Mouse (Mus musculus) stomach, embryonic 15.5 days (tissue): ENCODE measurements around the gene Gm13287. TPM values are rescaled to one million over a fixed set of nuclear protein-coding genes. Genes with fewer than 3 reads are reported as not detected.

Experiments used
- ATAC-seq: fragments of 200-750 bp; cut with Nextera tagmentation; 2 replicates; pipeline ENCODE4 v1.8.0; 2017; ENCODE audit warnings: low read depth, moderate number of reproducible peaks, moderate TSS enrichment; ENCODE audit not compliant: insufficient read depth, low FRiP score
- H3K27ac ChIP-seq: fragments of 300-500 bp; sonication (generic); 2 replicates; pipeline ENCODE4 v1.5.1; 2015; ENCODE audit warnings: mild to moderate bottlenecking, inconsistent platforms
- H3K27me3 ChIP-seq: fragments of 300-500 bp; sonication (generic); replicated peaks from 2 replicates; pipeline ENCODE4 v1.6.1; 2015; ENCODE audit warnings: inconsistent platforms
- H3K36me3 ChIP-seq: fragments of 300-500 bp; sonication (generic); 2 replicates; pipeline ENCODE4 v1.6.1; 2015; ENCODE audit warnings: inconsistent platforms
- H3K4me1 ChIP-seq: fragments of 300-500 bp; sonication (generic); 2 replicates; pipeline ENCODE4 v1.6.1; 2015; ENCODE audit warnings: inconsistent platforms
- H3K4me2 ChIP-seq: fragments of 300-500 bp; sonication (generic); 2 replicates; pipeline ENCODE4 v1.6.1; 2015; ENCODE audit warnings: mild to moderate bottlenecking, inconsistent platforms
- H3K4me3 ChIP-seq: fragments of 300-500 bp; sonication (generic); replicated peaks from 2 replicates; pipeline ENCODE4 v1.5.1; 2015; ENCODE audit warnings: inconsistent platforms
- H3K9ac ChIP-seq: fragments of 300-500 bp; sonication (generic); 2 replicates; pipeline ENCODE4 v1.6.1; 2015; ENCODE audit warnings: inconsistent platforms
- H3K9me3 ChIP-seq: fragments of 300-500 bp; sonication (generic); 2 replicates; pipeline ENCODE4 v1.6.1; 2016; ENCODE audit warnings: inconsistent platforms
- WGBS: fragments of 180-500 bp; shearing (Covaris S2); methylation state at CpG from one replicate; pipeline ENCODE4 v1.1.7; 2015; 5-methylcytosine and 5-hydroxymethylcytosine counted together
- polyA plus RNA-seq: library from polyadenylated mRNA; unstranded; fragments of >200 nt; fragmentation: Nextera tagmentation; extraction: Ambion mirVana; gene quantifications from 2 replicates; pipeline ENCODE4 v1.2.1, GENCODE M21; 2015

Gm13287 gene
- polyA plus RNA-seq, 1 experiment from 2014 or later = 0.41 TPM

- no peaks in the 10 kb centered on the region for H3K9me3 ChIP-seq
- H3K4me2 ChIP-seq = no peak overlapping the region
- no peak overlapping the region for H3K4me3 ChIP-seq
- H3K9ac ChIP-seq = no peak overlapping the region
- H3K27ac ChIP-seq = no peak overlapping the region
- WGBS = 71% methylated on average over 4 of the region's 4 CpGs
- ATAC-seq = no peak
- no peaks in the 10 kb centered on the region for H3K36me3 ChIP-seq
- no peaks in the 10 kb centered on the region for H3K4me1 ChIP-seq
- H3K27me3 ChIP-seq = no peaks in the 10 kb centered on the region
These were observed 48.1 kb downstream of the Gm13287 start for GRCm38 (mm10) chr4:88851026-88851763.

Other genes with a start within 250 kb of the Gm13287 start
- gene Ifna15, start 245.0 kb upstream of the Gm13287 start, polyA plus RNA-seq = not detected in 2 replicates
- not detected in 2 replicates for gene Ifna14, start 231.5 kb upstream of the Gm13287 start, polyA plus RNA-seq
- gene Ifna9, start 210.9 kb upstream of the Gm13287 start, polyA plus RNA-seq = not detected in 2 replicates
- gene Ifna12, start 199.9 kb upstream of the Gm13287 start, polyA plus RNA-seq = not detected in 2 replicates
- gene C87499, start 168.8 kb upstream of the Gm13287 start, polyA plus RNA-seq = not detected in 2 replicates
- not detected in 2 replicates for gene Ifna13, start 158.8 kb upstream of the Gm13287 start, polyA plus RNA-seq
- gene Ifna16, start 126.3 kb upstream of the Gm13287 start, polyA plus RNA-seq = not detected in 2 replicates
- not detected in 2 replicates for gene Ifna2, start 119.3 kb upstream of the Gm13287 start, polyA plus RNA-seq
- not detected in 2 replicates for gene Ifnab, start 111.9 kb upstream of the Gm13287 start, polyA plus RNA-seq
- 0.49 and 1.0 TPM in 2 replicates for gene Gm26566, start 81.4 kb upstream of the Gm13287 start, polyA plus RNA-seq
- 87.8 and 88.8 TPM in 2 replicates for gene Klhl9, start 80.8 kb upstream of the Gm13287 start, polyA plus RNA-seq
- gene Gm13271, start 48.4 kb upstream of the Gm13287 start, polyA plus RNA-seq = not detected in 2 replicates
- 0.23 and 0.33 TPM in 2 replicates for gene Gm13283, start 43.1 kb upstream of the Gm13287 start, polyA plus RNA-seq
- 0.30 and 0.70 TPM in 2 replicates for gene Gm13290, start 29.4 kb upstream of the Gm13287 start, polyA plus RNA-seq
- not detected in 2 replicates for gene Gm13289, start 26.3 kb upstream of the Gm13287 start, polyA plus RNA-seq
- 0.35 TPM in 1 of 2 replicates, not detected in the other for gene Gm13272, start 23.4 kb upstream of the Gm13287 start, polyA plus RNA-seq
- 0.30 and 0.41 TPM in 2 replicates for gene Ifnz, start 21.1 kb upstream of the Gm13287 start, polyA plus RNA-seq
- gene Gm13276, start 17.5 kb upstream of the Gm13287 start, polyA plus RNA-seq = not detected in 2 replicates
- gene Gm13277, start 14.6 kb upstream of the Gm13287 start, polyA plus RNA-seq = not detected in 2 replicates
- gene Gm13278, start 11.7 kb upstream of the Gm13287 start, polyA plus RNA-seq = not detected in 2 replicates
- gene Gm13275, start 8.8 kb upstream of the Gm13287 start, polyA plus RNA-seq = not detected in 2 replicates
- gene Gm13279, start 5.9 kb upstream of the Gm13287 start, polyA plus RNA-seq = not detected in 2 replicates
- 0.94 and 1.3 TPM in 2 replicates for gene Gm13285, start 3.6 kb upstream of the Gm13287 start, polyA plus RNA-seq
- not detected in 2 replicates for gene Gm13288, start 2.3 kb downstream of the Gm13287 start, polyA plus RNA-seq
- gene Ifna7, start 13.0 kb downstream of the Gm13287 start, polyA plus RNA-seq = not detected in 2 replicates
- not detected in 2 replicates for gene Ifna11, start 16.7 kb downstream of the Gm13287 start, polyA plus RNA-seq
- not detected in 2 replicates for gene Ifna6, start 24.2 kb downstream of the Gm13287 start, polyA plus RNA-seq
- not detected in 2 replicates for gene Ifna5, start 32.3 kb downstream of the Gm13287 start, polyA plus RNA-seq
- not detected in 2 replicates for gene Ifna4, start 38.6 kb downstream of the Gm13287 start, polyA plus RNA-seq
- gene Ifna1, start 46.8 kb downstream of the Gm13287 start, polyA plus RNA-seq = not detected in 2 replicates
- gene Ifne, start 76.9 kb downstream of the Gm13287 start, polyA plus RNA-seq = not detected in 2 replicates